Mouse (Mus musculus): ENCODE data around the gene Plk1.

DNA sequence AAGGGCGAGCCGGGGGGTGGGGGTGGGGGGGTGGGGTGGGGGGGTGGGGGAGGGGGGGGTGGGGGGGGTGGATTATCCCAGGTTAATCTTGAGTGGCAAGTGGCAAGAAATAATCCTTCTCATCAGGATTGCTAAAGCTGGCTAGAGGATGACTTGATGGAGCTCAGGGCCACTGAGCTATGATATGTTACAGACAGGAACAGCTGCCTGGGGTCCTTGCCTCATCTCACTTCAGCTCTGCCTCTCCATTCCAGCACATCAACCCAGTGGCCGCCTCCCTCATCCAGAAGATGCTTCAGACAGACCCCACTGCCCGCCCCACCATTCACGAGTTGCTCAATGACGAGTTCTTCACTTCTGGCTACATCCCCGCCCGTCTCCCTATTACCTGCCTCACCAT lies 4.5 kb downstream of the Plk1 start:
- TF ChIP-seq CTCF (IDR thresholded peaks at IDR 0.05) (no peak), EP300 (IDR thresholded peaks at IDR 0.05) (no peak)
